15 mouse cellular contexts compared by ENCODE assay signal in the genomic region with DNA sequence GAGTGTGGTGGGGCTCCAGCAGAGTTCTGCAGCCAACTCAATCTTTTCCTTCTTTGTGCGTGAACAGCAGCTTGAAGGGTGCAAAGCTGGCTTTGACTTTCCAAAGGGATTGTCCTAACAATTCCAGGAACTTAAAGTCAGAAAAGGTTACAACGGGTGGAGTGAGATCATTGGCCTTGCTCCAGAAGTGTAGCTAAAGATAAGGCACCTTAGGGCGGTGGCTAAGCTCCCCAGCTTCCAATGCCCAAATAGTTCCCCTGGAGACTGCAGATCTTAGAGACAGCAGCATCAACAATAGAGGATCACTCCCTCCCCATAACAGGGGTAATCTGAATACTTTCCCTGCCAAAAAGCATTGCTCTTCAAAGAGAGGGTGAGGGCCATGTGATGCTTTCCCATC.
DNase-seq lines count a peak whose midpoint lies in the region; ATAC-seq and TF ChIP-seq lines count a peak whose summit lies in the region.
"Had no signal": no experiment of that assay in that cellular context is flagged by ENCODE, and none has a peak within 500 bp of the region (broad histone marks: within the 10 kb centered on the region; RNA-seq: fewer than 3 reads in every experiment).

No protein-coding gene starts in this region.

- H3K9ac ChIP-seq in kidney, embryonic 14.5 days (ENCODE audit: low read depth, low read length): no peak overlapping the region
- no peak overlapping the region for H3K9ac ChIP-seq in lung, embryonic 14.5 days
- no peak overlapping the region for H3K9ac ChIP-seq in stomach, postnatal 0 days (ENCODE audit: low read length)
- H3K9ac ChIP-seq: hindbrain, embryonic 13.5 days; limb, embryonic 13.5 days; liver, postnatal 0 days; midbrain, embryonic 13.5 days had no signal

- no peak for TF ChIP-seq CTCF in lung, embryonic 14.5 days (IDR thresholded peaks at IDR 0.05; ENCODE audit: low read depth)
- no peak for TF ChIP-seq CTCF in stomach, postnatal 0 days (IDR thresholded peaks at IDR 0.05; ENCODE audit: low read depth)

- no peak overlapping the region for H3K4me3 ChIP-seq in kidney, embryonic 14.5 days (ENCODE audit: low read length)
- H3K4me3 ChIP-seq in lung, embryonic 14.5 days (ENCODE audit: low read depth, low read length): no peak overlapping the region
- H3K4me3 ChIP-seq in stomach, postnatal 0 days (ENCODE audit: low read depth, low read length): no peak overlapping the region
- H3K4me3 ChIP-seq: hindbrain, embryonic 13.5 days; limb, embryonic 13.5 days; midbrain, embryonic 13.5 days had no signal

- 78% methylated on average over 3 of the region's 3 CpGs for WGBS in kidney, embryonic 14.5 days
- 64% methylated on average over 3 of the region's 3 CpGs for WGBS in lung, embryonic 14.5 days
- 46% methylated on average over 3 of the region's 3 CpGs for WGBS in stomach, postnatal 0 days

- DNase-seq in kidney, adult 8-10 months: peak; percentile 16 to 37
- DNase-seq in heart, postnatal 10 days: peak; percentile 54 to 62
- peak; percentile 28 for DNase-seq in lung, embryonic 14.5 days
- DNase-seq in stomach, postnatal 0 days (ENCODE audit: low spot score): peak; percentile 18
- no peak for DNase-seq in left cerebral cortex, adult 9 months (ENCODE audit: low spot score in 2 of 2)
- no peak for DNase-seq in ovary, postnatal 14 days (ENCODE audit: low spot score)
- DNase-seq: cerebellum, adult 8-10 months; gastrocnemius, postnatal 25 days; liver, postnatal 0 days; right cerebral cortex, postnatal 14 days had no signal

- no peak for ATAC-seq in kidney, embryonic 14.5 days (ENCODE audit: low FRiP score, low TSS enrichment)
- no peak for ATAC-seq in lung, embryonic 14.5 days (ENCODE audit: insufficient read depth)
- ATAC-seq in stomach, postnatal 0 days (ENCODE audit: low FRiP score, low TSS enrichment): 0 out of 2 replicates have a peak, but pooled peaks have one; percentile 12
- ATAC-seq: forebrain, embryonic 16.5 days; liver, postnatal 0 days; midbrain, embryonic 13.5 days had no signal

- H3K4me1 ChIP-seq in kidney, embryonic 14.5 days (ENCODE audit: control insufficient read depth, insufficient read depth, low read length): no peaks in the 10 kb centered on the region
- H3K4me1 ChIP-seq in lung, embryonic 14.5 days (ENCODE audit: insufficient read depth): peaks cover 7% of the 10 kb centered on the region; the same call in 1 of the 2 replicates
- no peaks in the 10 kb centered on the region for H3K4me1 ChIP-seq in stomach, postnatal 0 days (replicated peaks; ENCODE audit: control insufficient read depth, insufficient read depth)
- H3K4me1 ChIP-seq: hindbrain, embryonic 13.5 days; limb, embryonic 13.5 days; midbrain, embryonic 13.5 days had no signal

- no peak overlapping the region for H3K4me2 ChIP-seq in kidney, embryonic 14.5 days (replicated peaks; ENCODE audit: low read depth, low read length)
- no peak overlapping the region for H3K4me2 ChIP-seq in lung, embryonic 14.5 days
- H3K4me2 ChIP-seq in stomach, postnatal 0 days (replicated peaks; ENCODE audit: low read depth): no peak overlapping the region
- H3K4me2 ChIP-seq: hindbrain, embryonic 13.5 days; limb, embryonic 13.5 days; midbrain, embryonic 13.5 days had no signal

- H3K36me3 ChIP-seq in kidney, embryonic 14.5 days (ENCODE audit: control insufficient read depth, insufficient read depth, low read length): no peaks in the 10 kb centered on the region
- no peaks in the 10 kb centered on the region for H3K36me3 ChIP-seq in lung, embryonic 14.5 days (ENCODE audit: insufficient read depth)
- no peaks in the 10 kb centered on the region for H3K36me3 ChIP-seq in stomach, postnatal 0 days (ENCODE audit: control insufficient read depth, insufficient read depth, low read length)
- H3K36me3 ChIP-seq: hindbrain, embryonic 13.5 days; limb, embryonic 13.5 days; midbrain, embryonic 13.5 days had no signal

- intact Hi-C loops in heart, postnatal 10 days (cut with DNase I): loop anchor here (2.0 kb wide), 1 partner anchor 63 kb away; the partner anchor contains the start of gene Cd93

- H3K27ac ChIP-seq in kidney, embryonic 14.5 days (ENCODE audit: low read depth, low read length): no peak overlapping the region
- no peak overlapping the region for H3K27ac ChIP-seq in lung, embryonic 14.5 days (ENCODE audit: low read depth)
- H3K27ac ChIP-seq in stomach, postnatal 0 days (replicated peaks): 0 out of 2 replicates have a peak overlapping the region, but pooled peaks have one; percentile 13
- H3K27ac ChIP-seq: hindbrain, embryonic 13.5 days; limb, embryonic 13.5 days; midbrain, embryonic 13.5 days had no signal

- TF ChIP-seq EP300 in stomach, postnatal 0 days (optimal IDR thresholded peaks at IDR 0.05): no peak

- H3K27me3 ChIP-seq in kidney, embryonic 14.5 days (ENCODE audit: control insufficient read depth, insufficient read depth, low read length): no peaks in the 10 kb centered on the region
- no peaks in the 10 kb centered on the region for H3K27me3 ChIP-seq in lung, embryonic 14.5 days (ENCODE audit: insufficient read depth, low read length)
- no peaks in the 10 kb centered on the region for H3K27me3 ChIP-seq in stomach, postnatal 0 days (ENCODE audit: control insufficient read depth, insufficient read depth, low read length)
- H3K27me3 ChIP-seq: hindbrain, embryonic 13.5 days; limb, embryonic 13.5 days; midbrain, embryonic 13.5 days had no signal

- H3K9me3 ChIP-seq in kidney, embryonic 14.5 days (ENCODE audit: control insufficient read depth, low read length): no peaks in the 10 kb centered on the region
- H3K9me3 ChIP-seq in lung, embryonic 14.5 days (ENCODE audit: low read depth, low read length): no peaks in the 10 kb centered on the region
- no peaks in the 10 kb centered on the region for H3K9me3 ChIP-seq in stomach, postnatal 0 days (ENCODE audit: control insufficient read depth, low read length)
- H3K9me3 ChIP-seq: hindbrain, embryonic 13.5 days; limb, embryonic 13.5 days; midbrain, embryonic 13.5 days had no signal

Comparison
In these comparisons a context has a peak if more than half of its experiments do, and no peak if none do; other contexts are left out.
1. DNase-seq: peak in kidney, adult 8-10 months (2 of 2), heart, postnatal 10 days (2 of 2), lung, embryonic 14.5 days (single experiment) and stomach, postnatal 0 days (single experiment); none in left cerebral cortex, adult 9 months (0 of 2) and ovary, postnatal 14 days (single experiment).